Mouse (Mus musculus) liver, embryonic 14.5 days (tissue): ENCODE measurements at regions not wholly inside any gene's neighbourhood (a gene's known extent, or its start where the extent isn't known, plus 50 kb on each side); places are given as distances from the start of the nearest gene placed in this dataset.

Experiments used
- CTCF ChIP-seq: IDR thresholded peaks from 2 replicates; pipeline ENCODE4 v1.5.1; 2016; ENCODE audit warnings: antibody characterized with exemption, low read depth, control low read depth
- EP300 ChIP-seq: IDR thresholded peaks from 2 replicates; pipeline ENCODE4 v1.6.1; 2016; ENCODE audit warnings: antibody characterized with exemption, low read depth

DNA sequence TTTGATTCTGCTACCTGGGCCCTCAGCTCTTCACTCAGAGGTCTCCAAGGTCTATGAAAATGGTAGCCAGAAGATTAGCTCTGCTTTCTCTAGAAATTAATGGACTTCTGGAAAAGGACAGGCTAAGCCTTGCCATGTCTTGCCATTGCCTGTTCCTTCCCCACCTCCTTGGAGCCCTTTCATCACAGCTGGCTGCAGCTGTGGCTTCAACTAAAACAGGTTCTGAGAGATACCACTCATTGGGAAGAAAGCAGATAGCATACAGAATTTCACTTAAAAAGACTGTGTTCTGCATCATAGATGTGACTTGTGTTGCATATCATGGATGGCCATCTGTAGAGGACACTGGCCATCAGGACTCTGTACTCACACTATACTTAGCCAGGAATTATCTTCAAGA, 246.4 kb downstream of the Qk start:
- TF ChIP-seq CTCF, result no peak
- no peak for TF ChIP-seq EP300
